Mouse (Mus musculus) erythroblast, adult 5-6 weeks (primary cell): ENCODE data around the gene Cdh20. TPM values are rescaled to one million over a fixed set of nuclear protein-coding genes. Genes with fewer than 3 reads are reported as not detected.

ENCODE experiments used
- ATAC-seq: replicated peaks from 2 replicates; pipeline ENCODE4 v1.8.0; 2016; ENCODE audit warnings: moderate number of reproducible peaks, mild to moderate bottlenecking, moderate TSS enrichment, inconsistent platforms; ENCODE audit not compliant: poor library complexity, low FRiP score, severe bottlenecking
- total RNA-seq, 2 experiments: library from RNA; stranded (forward) in 1 of 2; stranded (reverse) in 1 of 2; fragments of 150-400 nt in 1 of 2; fragments of 200-764, 138-1000 nt in 1 of 2; gene quantifications; 2 replicates each; pipeline versions ENCODE4 v1.2.3 to v1.2.4; 2015 to 2017; ENCODE audit warnings: low replicate concordance in 2 of 2

Gene Cdh20
- not detected in 2 replicates for total RNA-seq (2015; ENCODE audit: low replicate concordance)
- total RNA-seq (2017; ENCODE audit: low replicate concordance), result not detected in 2 replicates

GRCm38 (mm10) chr1:104768371-104769249, at the start of gene Cdh20:
Gene Cdh20, plus strand, starts transcription at chr1:104768529.
- no peak for ATAC-seq

DNA sequence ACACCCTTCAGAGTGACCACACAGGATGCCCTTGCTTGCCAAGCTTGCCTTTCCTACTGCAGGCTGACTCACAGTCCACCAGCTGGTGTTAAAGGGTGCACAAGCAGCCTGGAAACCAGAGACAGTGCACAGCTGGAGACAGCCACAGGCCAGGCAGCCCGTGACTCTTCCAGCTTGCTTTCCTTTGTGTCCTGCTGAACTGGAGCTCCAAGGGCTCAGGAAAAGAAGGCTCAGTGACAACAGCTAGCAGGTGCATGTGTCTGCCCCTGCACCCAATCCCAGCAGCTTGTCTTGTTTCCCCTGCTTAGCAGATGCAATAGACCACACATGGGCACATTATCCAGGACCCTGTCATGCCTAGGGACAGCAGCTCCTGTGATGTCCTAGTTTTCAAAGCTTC, 21.5 kb upstream of the Cdh20 start:
- ATAC-seq, result no peak

- ATAC-seq, result no peak
These were observed 20.9 kb upstream of the Cdh20 start for GRCm38 (mm10) chr1:104747438-104747837.

- ATAC-seq, result no peak
These were observed 13.8 kb upstream of the Cdh20 start for GRCm38 (mm10) chr1:104754483-104754882.

DNA sequence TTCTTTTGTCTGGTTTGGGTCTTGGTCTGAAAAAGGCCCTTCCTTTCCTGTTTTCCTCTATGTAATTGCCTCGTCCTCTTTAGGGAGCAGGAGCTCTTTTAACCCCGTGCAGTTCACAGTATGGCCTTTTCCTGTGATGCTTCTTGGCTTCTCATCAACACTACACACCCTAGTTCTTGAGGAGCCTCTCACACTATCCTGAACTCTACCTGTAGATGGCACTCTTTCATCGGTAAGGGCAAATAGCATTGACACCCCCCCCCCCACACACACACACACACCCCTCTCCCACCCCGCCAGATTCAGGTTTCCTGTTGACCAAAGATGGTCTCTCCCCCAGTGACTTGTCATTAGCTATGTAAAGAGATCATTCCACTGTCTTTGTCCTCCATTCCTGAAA, 12.4 kb upstream of the Cdh20 start:
- ATAC-seq, result no peak

DNA sequence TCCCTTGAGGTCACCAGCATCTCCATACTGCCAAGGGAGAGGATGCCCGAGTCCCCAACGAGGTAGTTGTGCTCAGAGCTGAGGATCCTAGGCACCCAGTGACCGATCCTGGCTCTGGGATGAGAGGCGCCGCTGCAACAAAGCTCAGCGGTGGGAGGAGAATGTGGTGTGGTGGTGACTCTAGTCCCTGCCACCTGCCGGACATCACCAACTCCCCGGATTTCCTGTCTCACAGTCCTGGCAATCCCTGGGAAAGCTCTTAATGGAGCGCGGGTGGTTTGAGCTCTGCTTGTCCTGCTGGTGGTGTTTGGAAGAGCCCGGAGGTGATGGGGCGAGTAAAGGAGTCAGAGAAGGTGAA, 900 bp downstream of the Cdh20 start:
- ATAC-seq, result no peak

DNA sequence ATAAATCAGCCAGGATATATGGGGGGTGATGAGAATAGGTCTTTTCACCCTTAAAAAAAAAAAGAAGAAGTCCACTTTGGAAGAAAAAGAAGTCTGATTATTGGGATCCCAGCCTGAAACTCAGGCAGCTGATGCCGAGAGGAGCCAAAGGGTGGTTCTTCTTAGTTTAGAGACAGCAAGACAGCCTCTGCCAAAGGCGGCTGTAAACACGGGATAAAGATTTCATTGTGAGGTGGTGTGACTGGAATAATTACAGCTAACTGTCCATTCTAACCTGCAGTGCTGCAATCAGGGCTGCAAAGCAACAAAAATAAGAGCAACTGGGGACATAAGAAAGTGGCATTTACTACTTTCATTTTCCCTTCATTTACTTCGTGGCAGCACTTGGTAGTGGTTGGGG, 3.6 kb downstream of the Cdh20 start:
- ATAC-seq, result no peak

GRCm38 (mm10) chr1:104773207-104773606, 4.9 kb downstream of the Cdh20 start:
- ATAC-seq, result no peak

DNA sequence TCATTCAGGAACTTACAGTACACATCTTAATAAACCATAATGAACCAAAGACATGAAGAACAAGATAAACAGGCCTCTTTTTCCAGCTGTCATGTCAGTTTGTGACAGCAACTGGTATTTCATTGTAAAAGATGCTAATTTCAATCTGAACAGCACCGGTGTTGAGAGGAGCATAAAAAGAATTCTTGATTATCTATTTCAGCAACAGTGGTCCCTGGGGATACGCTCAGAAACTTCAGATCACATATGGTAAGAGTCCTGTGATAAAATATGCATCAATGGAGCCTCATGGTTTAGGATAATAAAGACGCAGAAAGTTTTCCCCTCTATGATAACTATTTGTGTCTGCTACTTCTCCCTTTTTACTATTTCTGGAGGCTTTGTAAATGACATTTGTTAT, 25.2 kb downstream of the Cdh20 start:
- ATAC-seq, result no peak

DNA sequence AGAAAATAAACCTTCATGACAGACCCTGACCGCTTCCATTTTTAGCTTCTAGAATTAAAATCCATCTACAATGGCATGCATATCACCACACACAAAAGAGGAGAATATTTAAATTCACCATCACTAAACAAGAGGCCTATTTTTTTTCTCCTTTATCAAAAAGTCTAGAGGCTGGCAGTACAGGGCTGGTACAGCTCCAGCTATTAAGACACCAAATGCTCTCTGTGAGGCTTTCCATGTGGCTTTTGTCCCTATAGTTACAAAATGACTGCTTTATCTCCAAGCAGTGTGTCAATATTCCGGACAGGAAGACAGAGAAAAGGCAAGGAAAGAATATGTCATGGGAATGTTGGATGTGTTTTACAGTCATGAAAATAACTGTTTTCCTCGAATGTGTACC, 27.8 kb downstream of the Cdh20 start:
- ATAC-seq, result no peak

GRCm38 (mm10) chr1:104797139-104797538, 28.8 kb downstream of the Cdh20 start:
- ATAC-seq, result no peak

GRCm38 (mm10) chr1:104804746-104805145, 36.4 kb downstream of the Cdh20 start:
- ATAC-seq, result no peak

DNA sequence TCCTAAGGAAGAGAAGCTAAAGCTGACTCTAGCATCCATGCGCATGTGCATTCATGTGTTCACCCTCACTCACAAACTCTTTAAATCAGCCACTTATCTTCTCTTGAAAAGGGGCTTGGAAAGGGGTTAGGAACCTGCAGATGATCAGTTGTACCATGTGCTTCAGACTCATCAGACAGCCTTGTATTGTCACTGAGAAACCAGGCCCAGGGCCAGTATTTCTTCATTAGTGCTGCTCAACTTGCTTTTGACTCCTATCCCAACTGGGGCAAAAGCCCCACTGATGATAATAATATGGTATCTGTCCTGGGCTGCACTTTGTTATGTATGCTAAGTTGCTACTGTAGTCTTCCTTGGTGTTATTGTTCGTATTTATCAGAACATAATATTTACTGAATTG, 38.9 kb downstream of the Cdh20 start:
- ATAC-seq, result no peak

GRCm38 (mm10) chr1:104817510-104817909, 49.2 kb downstream of the Cdh20 start:
- ATAC-seq, result no peak

GRCm38 (mm10) chr1:104828106-104828505, 59.8 kb downstream of the Cdh20 start:
- no peak for ATAC-seq

DNA sequence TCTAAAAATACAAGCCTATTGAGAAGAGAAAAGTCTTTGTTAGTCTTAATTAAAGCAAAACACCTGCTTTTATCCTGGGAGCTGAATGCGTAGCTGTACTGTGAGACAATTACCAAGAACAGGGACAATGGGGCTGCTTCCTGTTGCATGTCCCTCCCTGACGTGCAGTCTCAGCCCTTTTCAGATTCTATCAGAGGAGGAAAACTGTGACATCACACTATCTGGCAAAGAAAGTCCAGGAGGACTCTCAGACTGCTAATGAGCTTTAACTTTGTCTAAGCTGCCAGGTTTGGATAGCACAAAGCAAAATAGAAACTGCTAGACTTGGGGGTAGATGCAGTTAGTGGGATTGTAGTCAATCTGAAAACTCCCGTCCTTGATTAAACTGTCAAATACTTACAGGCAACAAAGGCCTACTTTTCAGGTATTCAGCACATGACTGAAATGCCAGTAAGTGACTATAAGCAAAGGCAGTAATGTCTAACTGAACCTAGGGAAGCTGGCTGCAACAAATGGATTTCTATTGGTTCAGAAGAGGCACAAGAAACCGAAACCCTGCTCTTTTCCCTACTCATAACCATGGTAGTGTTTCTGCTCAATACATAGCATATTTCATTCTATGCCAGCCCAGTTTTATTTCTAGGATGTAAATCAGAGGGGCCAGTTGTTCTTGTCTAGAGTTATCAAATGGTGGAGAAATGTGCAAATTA, 70.0 kb downstream of the Cdh20 start:
- ATAC-seq, result no peak

DNA sequence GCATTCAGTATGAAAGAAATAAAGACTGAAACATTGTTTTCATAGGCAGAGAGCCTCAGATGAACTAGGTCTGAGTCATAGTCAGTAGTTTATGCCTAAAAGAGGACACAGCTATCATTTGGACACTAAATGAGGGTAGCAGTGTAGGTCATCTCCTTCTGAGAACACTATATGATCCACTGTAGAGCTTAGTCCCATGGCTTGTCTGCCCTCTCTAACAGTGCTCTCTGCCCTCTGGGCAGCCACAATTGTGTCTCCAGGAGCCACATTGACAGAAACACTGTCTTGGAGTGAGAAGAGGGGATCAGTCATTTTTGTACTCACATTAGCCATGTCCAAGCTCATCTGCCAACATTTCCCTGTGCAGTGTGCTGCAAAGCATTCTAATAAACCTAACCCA, 70.7 kb downstream of the Cdh20 start:
- ATAC-seq, result no peak

GRCm38 (mm10) chr1:104848256-104848919, 80.1 kb downstream of the Cdh20 start:
- no peak for ATAC-seq

DNA sequence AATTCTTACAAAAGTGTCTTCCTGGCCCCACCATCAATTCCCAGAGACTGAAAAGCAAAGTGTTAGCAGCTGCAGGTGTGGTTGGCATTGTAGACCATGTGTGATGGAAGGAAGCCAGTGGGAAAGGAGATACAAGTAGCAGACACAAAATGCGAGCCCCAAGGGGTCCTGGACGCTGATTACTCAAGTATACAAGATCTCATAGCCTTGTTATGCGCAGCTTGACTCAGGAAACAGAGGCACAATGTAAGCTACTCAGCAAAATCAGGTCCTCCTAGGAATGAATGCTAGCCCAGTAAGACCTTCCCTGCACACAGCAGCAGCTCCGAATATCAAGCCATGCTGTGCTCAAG, 80.6 kb downstream of the Cdh20 start:
- ATAC-seq, result no peak

GRCm38 (mm10) chr1:104877384-104877783, 109.1 kb downstream of the Cdh20 start:
- ATAC-seq, result no peak

DNA sequence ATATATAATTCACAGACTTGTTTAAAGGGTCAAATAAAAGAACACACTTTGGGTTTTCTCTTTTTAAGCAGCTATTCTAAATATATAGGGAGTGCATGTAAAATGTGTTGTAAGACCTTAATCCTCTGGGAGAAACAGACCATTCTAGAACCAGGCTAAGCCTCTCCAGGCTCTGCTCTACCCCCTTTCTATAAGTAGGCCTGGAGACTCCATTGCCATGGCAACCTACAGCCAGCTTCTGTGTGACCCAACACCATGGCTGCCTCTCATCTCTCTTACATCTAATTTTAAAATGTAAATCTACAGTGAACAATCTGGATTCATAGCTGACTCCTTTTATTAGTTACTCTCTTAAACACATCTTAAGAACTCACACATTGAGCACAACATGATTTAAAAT, 133.5 kb downstream of the Cdh20 start:
- ATAC-seq, result no peak
